In the genomic region with DNA sequence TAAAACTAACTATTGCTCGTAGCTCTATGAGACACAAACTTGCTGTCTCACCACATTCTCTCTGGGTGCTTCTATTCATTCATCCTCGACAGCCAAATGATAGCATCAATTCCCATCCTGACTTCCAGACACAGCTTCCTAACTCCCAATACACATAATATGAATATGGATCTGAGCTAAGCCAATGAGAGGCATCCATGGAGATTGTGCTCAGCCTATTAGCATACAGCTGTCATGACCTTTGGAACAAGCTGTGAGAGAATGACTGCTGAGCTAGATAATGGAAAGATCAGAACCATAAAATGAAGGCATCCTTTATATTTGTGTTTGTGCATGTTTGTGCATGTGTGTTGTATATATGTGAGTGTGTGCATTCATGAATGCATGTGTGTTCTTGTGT, we compare ENCODE assay signal across 17 mouse cellular contexts.
A peak's percentile ranks its signal among the peaks of the same experiment; 100 is the strongest.
DNase-seq lines count a peak whose midpoint lies in the region; ATAC-seq and TF ChIP-seq lines count a peak whose summit lies in the region.
"Had no signal": no experiment of that assay in that cellular context is flagged by ENCODE, and none has a peak within 500 bp of the region (broad histone marks: within the 10 kb centered on the region; RNA-seq: fewer than 3 reads in every experiment).

No protein-coding gene starts in this region.

- 0 out of 2 replicates have a peak overlapping the region, but pooled peaks have one; percentile 5 for H3K27ac ChIP-seq in left cerebral cortex, adult 2 months
- no peak overlapping the region for H3K27ac ChIP-seq in forebrain, embryonic 13.5 days
- no peak overlapping the region for H3K27ac ChIP-seq in forebrain, postnatal 0 days (ENCODE audit: low read depth, low read length)
- no peak overlapping the region for H3K27ac ChIP-seq in midbrain, embryonic 15.5 days
- H3K27ac ChIP-seq: limb, embryonic 13.5 days; macrophage had no signal

- H3K4me1 ChIP-seq in forebrain, embryonic 13.5 days: peaks cover 13% of the 10 kb centered on the region
- peaks cover 8% of the 10 kb centered on the region for H3K4me1 ChIP-seq in forebrain, postnatal 0 days (ENCODE audit: insufficient read depth)
- peaks cover 19% of the 10 kb centered on the region for H3K4me1 ChIP-seq in midbrain, embryonic 15.5 days
- H3K4me1 ChIP-seq: limb, embryonic 13.5 days had no signal

- H3K4me3 ChIP-seq in left cerebral cortex, adult 2 months: no peak overlapping the region
- no peak overlapping the region for H3K4me3 ChIP-seq in forebrain, embryonic 13.5 days
- H3K4me3 ChIP-seq in forebrain, postnatal 0 days (ENCODE audit: low read depth, low read length): no peak overlapping the region
- H3K4me3 ChIP-seq in midbrain, embryonic 15.5 days: no peak overlapping the region
- H3K4me3 ChIP-seq: limb, embryonic 13.5 days; myocyte had no signal

- no peak for TF ChIP-seq CTCF in left cerebral cortex, adult 2 months (IDR thresholded peaks at IDR 0.05)
- no peak for TF ChIP-seq CTCF in forebrain, postnatal 0 days (IDR thresholded peaks at IDR 0.05; ENCODE audit: low read depth)

- no peak for DNase-seq in left cerebral cortex, adult 2 months (ENCODE audit: extremely low spot score in 1 of 2, low spot score in 2 of 2)
- DNase-seq in left cerebral cortex, adult 8-10 months (ENCODE audit: low spot score in 2 of 2): no peak
- DNase-seq in forebrain, postnatal 0 days: no peak
- DNase-seq in cerebellum, adult 9-10 months: no peak
- DNase-seq in ovary, adult 18-20 months (ENCODE audit: low spot score): no peak
- DNase-seq: adrenal gland, adult 2 months; cerebellum, adult 11-12 months; kidney, adult 18-20 months; kidney, postnatal 36 days; lung, adult 2 months had no signal

- ATAC-seq in forebrain, embryonic 13.5 days: peak; percentile 83
- peak; percentile 51; the same call in 1 of the 2 replicates for ATAC-seq in forebrain, postnatal 0 days
- peak; percentile 76 for ATAC-seq in midbrain, embryonic 15.5 days (replicated peaks)

- H3K9me3 ChIP-seq in forebrain, embryonic 13.5 days (replicated peaks): no peaks in the 10 kb centered on the region
- no peaks in the 10 kb centered on the region for H3K9me3 ChIP-seq in forebrain, postnatal 0 days (ENCODE audit: low read length)
- H3K9me3 ChIP-seq in midbrain, embryonic 15.5 days: no peaks in the 10 kb centered on the region
- H3K9me3 ChIP-seq: G1E; limb, embryonic 13.5 days had no signal

- no peak overlapping the region for H3K9ac ChIP-seq in forebrain, embryonic 13.5 days
- no peak overlapping the region for H3K9ac ChIP-seq in forebrain, postnatal 0 days
- H3K9ac ChIP-seq in midbrain, embryonic 15.5 days: no peak overlapping the region
- H3K9ac ChIP-seq: limb, embryonic 13.5 days had no signal

- intact Hi-C loops in left cerebral cortex, adult 2 months (cut with DNase I): loop anchor here (5.0 kb wide), 1 partner anchor 320 kb away; no protein-coding TSS in a partner anchor

- WGBS in forebrain, embryonic 13.5 days: 65% methylated on average over 2 of the region's 2 CpGs
- WGBS in forebrain, postnatal 0 days: 61% methylated on average over 2 of the region's 2 CpGs
- WGBS in midbrain, embryonic 15.5 days: 28% methylated on average over 2 of the region's 2 CpGs

- H3K36me3 ChIP-seq in forebrain, embryonic 13.5 days (ENCODE audit: poor library complexity, severe bottlenecking): no peaks in the 10 kb centered on the region
- H3K36me3 ChIP-seq in forebrain, postnatal 0 days (ENCODE audit: insufficient read depth): no peaks in the 10 kb centered on the region
- no peaks in the 10 kb centered on the region for H3K36me3 ChIP-seq in midbrain, embryonic 15.5 days (replicated peaks)
- H3K36me3 ChIP-seq: G1E; limb, embryonic 13.5 days had no signal

- H3K27me3 ChIP-seq in forebrain, embryonic 13.5 days: no peaks in the 10 kb centered on the region
- no peaks in the 10 kb centered on the region for H3K27me3 ChIP-seq in forebrain, postnatal 0 days (ENCODE audit: insufficient read depth, low read length)
- H3K27me3 ChIP-seq in midbrain, embryonic 15.5 days (replicated peaks): no peaks in the 10 kb centered on the region
- H3K27me3 ChIP-seq: limb, embryonic 13.5 days had no signal

- H3K4me2 ChIP-seq in forebrain, embryonic 13.5 days: no peak overlapping the region
- no peak overlapping the region for H3K4me2 ChIP-seq in forebrain, postnatal 0 days (ENCODE audit: low read depth)
- no peak overlapping the region for H3K4me2 ChIP-seq in midbrain, embryonic 15.5 days
- H3K4me2 ChIP-seq: heart, embryonic 11.5 days; limb, embryonic 13.5 days had no signal
